8 mouse cellular contexts compared by ENCODE assay signal in the genomic region with DNA sequence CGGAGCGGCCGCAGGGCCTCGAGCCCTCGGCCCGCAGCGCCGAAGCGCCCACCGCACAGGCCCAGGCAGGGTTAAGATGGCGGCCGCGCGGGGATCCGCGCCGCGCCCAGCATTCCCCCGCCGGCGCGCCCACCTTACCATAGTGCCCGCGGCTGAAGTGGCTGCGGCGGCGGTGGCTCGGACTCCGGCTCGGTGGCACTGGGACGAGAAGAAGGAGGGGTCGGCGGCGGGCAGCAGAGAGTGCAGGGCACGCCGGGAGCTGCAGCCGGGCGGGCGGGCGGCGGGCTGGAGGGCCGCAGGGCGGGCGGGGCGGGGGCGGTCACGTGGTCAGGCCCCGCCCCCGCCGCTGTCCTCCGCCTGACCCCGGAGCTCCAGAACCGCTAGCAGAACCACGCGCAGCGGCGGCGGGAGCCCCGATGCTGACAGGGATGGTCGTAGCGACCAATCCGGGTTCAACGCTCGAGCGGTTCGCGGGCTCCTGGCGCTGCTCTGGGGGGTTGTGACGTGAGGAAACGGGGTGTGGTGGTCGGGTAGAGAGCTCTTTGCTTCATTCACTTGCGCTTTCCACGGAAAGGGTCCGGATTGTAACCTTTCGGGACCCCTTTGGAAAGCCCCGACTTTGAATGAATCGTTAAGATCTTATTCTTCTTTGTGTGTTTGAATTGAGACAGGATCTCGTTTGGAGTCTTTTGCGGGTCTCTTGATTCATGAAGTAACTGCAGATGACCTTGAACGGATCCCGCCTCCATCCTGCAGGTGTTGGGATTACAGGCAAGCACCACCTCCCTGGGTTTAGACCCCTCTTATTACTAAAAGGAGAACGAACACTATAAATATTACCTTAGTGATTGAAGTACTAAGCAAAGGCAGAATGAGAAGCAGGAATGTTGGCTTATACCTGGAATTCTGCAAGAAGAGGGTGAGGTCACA. TPM values are rescaled to one million over a fixed set of nuclear protein-coding genes. Genes with fewer than 3 reads are reported as not detected.
DNase-seq lines count a peak whose midpoint lies in the region; ATAC-seq lines count a peak whose summit lies in the region.

A gene (minus strand): TSS at position 272 of the 930 bp plus-strand sequence.

- peak within 1 kb of the TSS; percentile 96 for H3K4me3 ChIP-seq in embryonic facial prominence, embryonic 10.5 days
- peak within 1 kb of the TSS; percentile 89 for H3K4me3 ChIP-seq in midbrain, embryonic 11.5 days (ENCODE audit: low read depth, low read length)

- no peaks in the 10 kb centered on the region for H3K9me3 ChIP-seq in embryonic facial prominence, embryonic 10.5 days
- no peaks in the 10 kb centered on the region; the same call in 1 of the 2 replicates for H3K9me3 ChIP-seq in midbrain, embryonic 11.5 days (ENCODE audit: control insufficient read depth, low read length)

- H3K4me1 ChIP-seq in embryonic facial prominence, embryonic 10.5 days, result peaks cover 19% of the 10 kb centered on the region
- H3K4me1 ChIP-seq in midbrain, embryonic 11.5 days (ENCODE audit: control insufficient read depth, insufficient read depth, low read length), result peaks cover 11% of the 10 kb centered on the region

- peak within 1 kb of the TSS; percentile 69 for H3K4me2 ChIP-seq in midbrain, embryonic 11.5 days

- DNase-seq in adrenal gland, postnatal 14 days, result peak; percentile 93
- peak; percentile 91 for DNase-seq in embryonic facial prominence, embryonic 10.5 days (ENCODE audit: low spot score)
- DNase-seq in kidney, adult 11 months, result peak; percentile 78
- peak; percentile 91 for DNase-seq in left cerebral cortex, postnatal 4 days
- DNase-seq in midbrain, embryonic 11.5 days (ENCODE audit: low spot score, missing footprints), result peak; percentile 98
- peak; percentile 86 for DNase-seq in right cerebral cortex, postnatal 4 days
- peak; percentile 88 for DNase-seq in yolk sac, embryonic 10.5 days (ENCODE audit: low spot score)

- intact Hi-C loops in left cerebral cortex, postnatal 4 days (cut with DNase I), result no loop called here

- peak within 1 kb of the TSS; percentile 90 for H3K9ac ChIP-seq in midbrain, embryonic 11.5 days (ENCODE audit: low read length)

- ATAC-seq in granulocyte monocyte progenitor cell, adult 5-6 weeks (replicated peaks; ENCODE audit: poor library complexity, severe bottlenecking), result peak; percentile 90
- peak; percentile 95 for ATAC-seq in midbrain, embryonic 11.5 days (ENCODE audit: low FRiP score)

- H3K27me3 ChIP-seq in embryonic facial prominence, embryonic 10.5 days (replicated peaks; ENCODE audit: low read depth, poor library complexity, severe bottlenecking), result no peaks in the 10 kb centered on the region
- no peaks in the 10 kb centered on the region for H3K27me3 ChIP-seq in midbrain, embryonic 11.5 days (ENCODE audit: control insufficient read depth, insufficient read depth, low read length)

- WGBS in embryonic facial prominence, embryonic 10.5 days, result under 1% methylated on average over 80 of the region's 82 CpGs
- 1% methylated on average over 74 of the region's 82 CpGs for WGBS in midbrain, embryonic 11.5 days

- H3K36me3 ChIP-seq in embryonic facial prominence, embryonic 10.5 days (replicated peaks), result peaks cover 32% of the 10 kb centered on the region
- peaks cover 3% of the 10 kb centered on the region for H3K36me3 ChIP-seq in midbrain, embryonic 11.5 days (ENCODE audit: control insufficient read depth, insufficient read depth, low read length)

- peak within 1 kb of the TSS; percentile 99 for H3K27ac ChIP-seq in embryonic facial prominence, embryonic 10.5 days (replicated peaks)
- peak within 1 kb of the TSS; percentile 98 for H3K27ac ChIP-seq in midbrain, embryonic 11.5 days (ENCODE audit: low read depth, low read length)

RNA-seq across cellular contexts. Expression of the gene that starts here (rescaled TPM):
- 129 and 134 TPM in 2 replicates for total RNA-seq in adrenal gland, postnatal 14 days (2021)
- polyA plus RNA-seq in embryonic facial prominence, embryonic 10.5 days (2016; fragmentation: Nextera tagmentation; extraction: Ambion mirVana), result 159 and 165 TPM in 2 replicates
- 22.2 and 33.0 TPM in 2 replicates for total RNA-seq in granulocyte monocyte progenitor cell, adult 5-6 weeks (2014; fragmentation: Nextera tagmentation)
- total RNA-seq in granulocyte monocyte progenitor cell, adult 5-6 weeks (2017), result 23.1 and 27.1 TPM in 2 replicates
- 100 to 1,000 TPM; 229 to 245 TPM for total RNA-seq in left cerebral cortex, postnatal 4 days (2021)
- 278 and 287 TPM in 2 replicates for polyA plus RNA-seq in midbrain, embryonic 11.5 days (2014; fragmentation: Nextera tagmentation; extraction: Ambion mirVana)

Comparison
In these comparisons a context has a peak if more than half of its experiments do, and no peak if none do; other contexts are left out.
1. Peak in every context shown above with its lines: DNase-seq, ATAC-seq, H3K4me3 ChIP-seq and H3K27ac ChIP-seq.